Mouse (Mus musculus) lung, postnatal 25 days (tissue): ENCODE data around the gene Rbm19.
A peak's percentile ranks its signal among the peaks of the same experiment; 100 is the strongest.
"Not testable (repeated sequence)": the region's sequence is repeated elsewhere in the genome, so short reads cannot be mapped to it uniquely, and the experiment has no call there.

Experiments used
- DNase-seq: peaks from one replicate; pipeline ENCODE4 v3.0.0; 2022; ENCODE audit warnings: low spot score

Gene Rbm19

GRCm38 (mm10) chr5:120116261-120117050 is at the start of gene Rbm19:
Rbm19 (plus strand) TSS chr5:120116465.
- peak; percentile 93 for DNase-seq

- DNase-seq = no peak
These were observed 49.0 kb upstream of the Rbm19 start for GRCm38 (mm10) chr5:120067266-120067665.

- DNase-seq = no peak
These were observed 42.2 kb upstream of the Rbm19 start for GRCm38 (mm10) chr5:120074101-120074500.

GRCm38 (mm10) chr5:120080027-120080426 is 36.2 kb upstream of the Rbm19 start:
- DNase-seq = no peak

- DNase-seq = no peak
These were observed 35.8 kb upstream of the Rbm19 start for GRCm38 (mm10) chr5:120080468-120080867.

GRCm38 (mm10) chr5:120088561-120088960 is 27.7 kb upstream of the Rbm19 start:
- peak; percentile 83 for DNase-seq

GRCm38 (mm10) chr5:120094602-120095001 is 21.7 kb upstream of the Rbm19 start:
- DNase-seq = peak; percentile 43

GRCm38 (mm10) chr5:120097042-120097441 is 19.2 kb upstream of the Rbm19 start:
- DNase-seq = peak; percentile 41

- DNase-seq = no peak
These were observed 15.5 kb upstream of the Rbm19 start for GRCm38 (mm10) chr5:120100814-120101213.

- DNase-seq = peak; percentile 67
These were observed 14.2 kb upstream of the Rbm19 start for GRCm38 (mm10) chr5:120102097-120102496.

GRCm38 (mm10) chr5:120102732-120103131 is 13.5 kb upstream of the Rbm19 start:
- DNase-seq = peak; percentile 30

- peak; percentile 51 for DNase-seq
These were observed 12.8 kb upstream of the Rbm19 start for GRCm38 (mm10) chr5:120103458-120103857.

- peak; percentile 26 for DNase-seq
These were observed 9.7 kb upstream of the Rbm19 start for GRCm38 (mm10) chr5:120106424-120107073.

GRCm38 (mm10) chr5:120114361-120114760 is 1.9 kb upstream of the Rbm19 start:
- no peak for DNase-seq

- DNase-seq = not testable (repeated sequence)
These were observed 896 bp downstream of the Rbm19 start for GRCm38 (mm10) chr5:120117161-120117560.

- peak; percentile 11 for DNase-seq
These were observed 8.8 kb downstream of the Rbm19 start for GRCm38 (mm10) chr5:120124881-120125690.

GRCm38 (mm10) chr5:120127641-120128040 is 11.4 kb downstream of the Rbm19 start:
- no peak for DNase-seq

GRCm38 (mm10) chr5:120128511-120128910 is 12.2 kb downstream of the Rbm19 start:
- DNase-seq = no peak

GRCm38 (mm10) chr5:120129070-120129469 is 12.8 kb downstream of the Rbm19 start:
- no peak for DNase-seq

GRCm38 (mm10) chr5:120129761-120130160 is 13.5 kb downstream of the Rbm19 start:
- no peak for DNase-seq

- no peak for DNase-seq
These were observed 13.9 kb downstream of the Rbm19 start for GRCm38 (mm10) chr5:120130163-120130562.

GRCm38 (mm10) chr5:120131600-120131999 is 15.3 kb downstream of the Rbm19 start:
- DNase-seq = peak; percentile 15

- peak; percentile 17 for DNase-seq
These were observed 17.7 kb downstream of the Rbm19 start for GRCm38 (mm10) chr5:120134000-120134399.
